Mouse (Mus musculus): ENCODE measurements around the gene Gli3. TPM values are rescaled to one million over a fixed set of nuclear protein-coding genes. Genes with fewer than 3 reads are reported as not detected.

The Gli3 gene
- polyA plus RNA-seq, 1 experiment from 2014 or later = 13.7 TPM

- no peak for ATAC-seq (replicated peaks; ENCODE audit: low FRiP score)
- Histone ChIP-seq H3K4me2 (no peak overlapping the region), H3K4me3 (replicated peaks) (no peak overlapping the region), H3K9ac (no peak overlapping the region), H3K36me3 (peaks cover 4% of the 10 kb centered on the region; the same call in 1 of the 2 replicates), H3K27me3 (no peaks in the 10 kb centered on the region), H3K27ac (no peak overlapping the region), H3K9me3 (replicated peaks) (no peaks in the 10 kb centered on the region), H3K4me1 (peaks cover 5% of the 10 kb centered on the region; the same call in 1 of the 2 replicates)
- 63% methylated on average over 3 of the region's 3 CpGs for WGBS
These were observed 154.4 kb downstream of the Gli3 start for GRCm38 (mm10) chr13:15617423-15617822.

DNA sequence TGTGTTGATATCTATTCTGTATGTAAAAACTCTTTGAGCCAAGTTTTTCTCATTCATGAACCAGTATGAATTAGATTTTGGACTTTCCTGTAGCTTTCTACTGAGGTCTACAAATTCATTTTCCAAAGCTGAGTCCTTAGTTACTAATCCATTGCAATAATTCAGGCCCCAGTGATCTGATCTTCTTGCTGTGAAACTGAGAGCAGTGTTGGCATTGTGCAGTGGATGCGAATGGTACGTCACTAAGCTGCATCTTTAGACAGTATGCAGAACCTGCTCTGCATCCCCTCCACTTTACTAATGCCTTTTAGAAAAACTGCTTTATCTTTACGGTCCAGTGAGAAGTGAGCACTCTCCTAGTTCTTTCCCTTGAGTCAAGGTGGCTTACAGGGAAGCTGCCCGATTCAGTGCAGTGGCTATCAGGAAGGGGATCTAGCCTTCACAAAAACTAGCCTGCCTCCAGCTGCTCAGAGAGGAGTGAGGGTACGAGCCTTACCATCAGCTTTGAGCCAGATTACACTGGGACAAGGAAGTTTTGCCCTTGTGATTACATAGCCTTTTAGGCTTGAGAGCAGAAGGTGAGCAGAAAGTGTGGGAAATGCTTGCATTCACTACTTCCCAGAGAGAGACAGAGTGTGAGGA lies 155.1 kb downstream of the Gli3 start:
- H3K27me3 ChIP-seq = no peaks in the 10 kb centered on the region
- no peaks in the 10 kb centered on the region for H3K9me3 ChIP-seq (replicated peaks)
- H3K4me2 ChIP-seq = no peak overlapping the region
- peaks cover 4% of the 10 kb centered on the region; the same call in 1 of the 2 replicates for H3K36me3 ChIP-seq
- H3K9ac ChIP-seq = no peak overlapping the region
- H3K4me3 ChIP-seq (replicated peaks) = no peak overlapping the region
- 68% methylated on average over 5 of the region's 5 CpGs for WGBS
- H3K27ac ChIP-seq = peak overlapping the region; percentile 59
- ATAC-seq (replicated peaks; ENCODE audit: low FRiP score) = peak; percentile 75; the same call in 1 of the 2 replicates
- H3K4me1 ChIP-seq = peaks cover 5% of the 10 kb centered on the region; the same call in 1 of the 2 replicates

GRCm38 (mm10) chr13:15621009-15621408 lies 158.0 kb downstream of the Gli3 start:
- WGBS = 61% methylated on average over 7 of the region's 7 CpGs
- H3K4me1 ChIP-seq = peaks cover 17% of the 10 kb centered on the region

GRCm38 (mm10) chr13:15624490-15625353 lies 161.7 kb downstream of the Gli3 start:
- H3K27me3 ChIP-seq = no peaks in the 10 kb centered on the region
- H3K4me3 ChIP-seq (replicated peaks) = no peak overlapping the region
- H3K4me2 ChIP-seq = no peak overlapping the region
- H3K9me3 ChIP-seq (replicated peaks) = no peaks in the 10 kb centered on the region
- WGBS = 34% methylated on average over 8 of the region's 8 CpGs
- H3K9ac ChIP-seq = no peak overlapping the region
- 0 out of 2 replicates have a peak, but pooled peaks have one; percentile 52 for ATAC-seq (replicated peaks; ENCODE audit: low FRiP score)
- H3K27ac ChIP-seq = peak overlapping the region; percentile 25; the same call in 1 of the 2 replicates
- peaks cover 17% of the 10 kb centered on the region for H3K4me1 ChIP-seq
- H3K36me3 ChIP-seq = peaks cover 4% of the 10 kb centered on the region; the same call in 1 of the 2 replicates

More at GRCm38 (mm10) chr13:15621009-15621408, 158.0 kb downstream of the Gli3 start:
- no peaks in the 10 kb centered on the region for H3K27me3 ChIP-seq
- peaks cover 4% of the 10 kb centered on the region; the same call in 1 of the 2 replicates for H3K36me3 ChIP-seq
- H3K9me3 ChIP-seq (replicated peaks) = no peaks in the 10 kb centered on the region
- H3K27ac ChIP-seq = no peak overlapping the region
- no peak overlapping the region for H3K9ac ChIP-seq
- no peak; the same call in 1 of the 2 replicates for ATAC-seq (replicated peaks; ENCODE audit: low FRiP score)
- no peak overlapping the region for H3K4me3 ChIP-seq (replicated peaks)
- no peak overlapping the region for H3K4me2 ChIP-seq

- Histone ChIP-seq H3K4me1 (no peaks in the 10 kb centered on the region), H3K27me3 (no peaks in the 10 kb centered on the region), H3K4me2 (no peak overlapping the region), H3K4me3 (replicated peaks) (no peak overlapping the region), H3K9me3 (replicated peaks) (no peaks in the 10 kb centered on the region), H3K27ac (no peak overlapping the region), H3K9ac (no peak overlapping the region), H3K36me3 (peaks cover 21% of the 10 kb centered on the region)
- WGBS = 90% methylated on average over 1 of the region's 1 CpGs
- no peak for ATAC-seq (replicated peaks; ENCODE audit: low FRiP score)
These were observed 178.5 kb downstream of the Gli3 start for GRCm38 (mm10) chr13:15641548-15641947.

DNA sequence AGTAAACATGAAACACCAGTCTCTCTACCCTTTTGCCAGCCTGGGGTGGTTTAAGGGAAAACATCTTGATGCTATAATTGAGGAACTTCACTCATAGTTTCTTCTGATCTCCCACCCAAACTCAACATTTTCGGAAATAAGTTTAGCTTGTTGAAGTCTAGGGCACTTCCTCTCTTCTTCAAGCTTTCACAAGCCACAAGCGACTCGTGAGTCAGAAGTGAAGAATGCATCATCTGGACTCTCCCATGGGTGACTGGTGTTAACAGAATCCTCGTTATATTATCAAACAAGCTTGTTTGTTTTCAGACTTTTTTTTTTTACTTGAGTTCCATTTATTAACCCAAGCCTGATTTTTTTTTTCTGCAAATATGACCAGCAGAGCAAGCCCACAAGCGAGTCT lies 197.5 kb downstream of the Gli3 start:
- WGBS = 80% methylated on average over 5 of the region's 5 CpGs
- Histone ChIP-seq H3K4me3 (replicated peaks) (no peak overlapping the region), H3K27ac (no peak overlapping the region), H3K4me1 (peaks cover 7% of the 10 kb centered on the region; the same call in 1 of the 2 replicates), H3K27me3 (no peaks in the 10 kb centered on the region), H3K9ac (no peak overlapping the region), H3K36me3 (peaks cover 26% of the 10 kb centered on the region), H3K9me3 (replicated peaks) (no peaks in the 10 kb centered on the region), H3K4me2 (no peak overlapping the region)
- no peak for ATAC-seq (replicated peaks; ENCODE audit: low FRiP score)

DNA sequence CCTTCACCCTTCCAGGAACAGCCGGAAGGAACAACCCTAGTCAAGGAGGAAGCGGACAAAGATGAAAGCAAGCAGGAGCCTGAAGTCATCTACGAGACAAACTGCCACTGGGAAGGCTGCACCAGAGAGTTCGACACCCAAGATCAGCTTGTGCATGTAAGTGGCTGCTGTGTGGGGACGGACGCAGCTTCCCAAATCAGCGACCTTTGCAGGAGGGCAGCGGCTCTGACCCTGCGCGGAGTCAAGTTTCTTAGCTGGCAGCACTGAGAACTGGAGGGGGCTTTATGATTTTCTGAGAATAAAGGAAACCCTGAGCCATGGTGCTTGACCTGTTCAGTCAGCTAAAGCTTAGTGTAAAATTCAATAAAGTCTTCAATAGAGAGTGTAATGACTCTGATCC lies 199.3 kb downstream of the Gli3 start:
- Histone ChIP-seq H3K36me3 (peaks cover 26% of the 10 kb centered on the region), H3K9ac (no peak overlapping the region), H3K9me3 (replicated peaks) (no peaks in the 10 kb centered on the region), H3K4me2 (no peak overlapping the region), H3K27me3 (no peaks in the 10 kb centered on the region), H3K27ac (no peak overlapping the region), H3K4me1 (peaks cover 11% of the 10 kb centered on the region; the same call in 1 of the 2 replicates), H3K4me3 (replicated peaks) (no peak overlapping the region)
- 26% methylated on average over 10 of the region's 10 CpGs for WGBS
- ATAC-seq (replicated peaks; ENCODE audit: low FRiP score) = 0 out of 2 replicates have a peak, but pooled peaks have one; percentile 33

DNA sequence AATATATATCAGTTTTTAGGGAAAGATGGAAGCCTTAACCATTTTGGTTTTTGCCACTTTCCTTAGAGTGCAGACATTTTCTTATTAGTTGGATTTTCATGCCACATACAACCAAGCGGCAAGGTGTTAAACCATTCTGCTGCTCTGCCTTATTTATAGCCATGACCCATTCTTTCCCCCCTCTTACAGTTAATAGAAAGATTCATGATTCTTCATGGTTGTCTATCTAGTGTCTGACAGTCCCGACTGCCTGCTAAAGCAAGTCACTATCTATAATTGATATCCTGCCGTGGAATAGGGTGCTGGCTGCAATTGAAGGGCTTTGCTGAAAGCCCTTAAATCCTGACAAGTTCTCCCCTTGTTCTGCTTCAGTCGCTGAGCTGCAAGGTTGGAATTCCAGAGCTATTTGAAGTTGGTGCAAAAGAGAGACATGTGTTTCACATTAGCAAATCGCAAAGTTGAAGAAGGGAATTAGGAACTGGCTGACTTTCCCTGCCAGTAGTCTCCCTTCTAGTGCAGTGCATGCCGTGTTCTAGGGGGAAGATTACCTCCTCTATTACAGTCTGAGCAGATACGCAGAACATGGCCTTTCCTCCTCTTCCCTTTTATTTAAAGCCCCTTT lies 201.7 kb downstream of the Gli3 start:
- H3K4me2 ChIP-seq = no peak overlapping the region
- H3K27me3 ChIP-seq = no peaks in the 10 kb centered on the region
- WGBS = 27% methylated on average over 7 of the region's 7 CpGs
- no peak overlapping the region for H3K4me3 ChIP-seq (replicated peaks)
- peaks cover 11% of the 10 kb centered on the region; the same call in 1 of the 2 replicates for H3K4me1 ChIP-seq
- no peaks in the 10 kb centered on the region for H3K9me3 ChIP-seq (replicated peaks)
- H3K36me3 ChIP-seq = peaks cover 23% of the 10 kb centered on the region
- ATAC-seq (replicated peaks; ENCODE audit: low FRiP score) = 0 out of 2 replicates have a peak, but pooled peaks have one; percentile 26
- no peak overlapping the region for H3K27ac ChIP-seq
- no peak overlapping the region for H3K9ac ChIP-seq

GRCm38 (mm10) chr13:15665514-15665913 lies 202.5 kb downstream of the Gli3 start:
- peak; percentile 54; the same call in 1 of the 2 replicates for ATAC-seq (replicated peaks; ENCODE audit: low FRiP score)

DNA sequence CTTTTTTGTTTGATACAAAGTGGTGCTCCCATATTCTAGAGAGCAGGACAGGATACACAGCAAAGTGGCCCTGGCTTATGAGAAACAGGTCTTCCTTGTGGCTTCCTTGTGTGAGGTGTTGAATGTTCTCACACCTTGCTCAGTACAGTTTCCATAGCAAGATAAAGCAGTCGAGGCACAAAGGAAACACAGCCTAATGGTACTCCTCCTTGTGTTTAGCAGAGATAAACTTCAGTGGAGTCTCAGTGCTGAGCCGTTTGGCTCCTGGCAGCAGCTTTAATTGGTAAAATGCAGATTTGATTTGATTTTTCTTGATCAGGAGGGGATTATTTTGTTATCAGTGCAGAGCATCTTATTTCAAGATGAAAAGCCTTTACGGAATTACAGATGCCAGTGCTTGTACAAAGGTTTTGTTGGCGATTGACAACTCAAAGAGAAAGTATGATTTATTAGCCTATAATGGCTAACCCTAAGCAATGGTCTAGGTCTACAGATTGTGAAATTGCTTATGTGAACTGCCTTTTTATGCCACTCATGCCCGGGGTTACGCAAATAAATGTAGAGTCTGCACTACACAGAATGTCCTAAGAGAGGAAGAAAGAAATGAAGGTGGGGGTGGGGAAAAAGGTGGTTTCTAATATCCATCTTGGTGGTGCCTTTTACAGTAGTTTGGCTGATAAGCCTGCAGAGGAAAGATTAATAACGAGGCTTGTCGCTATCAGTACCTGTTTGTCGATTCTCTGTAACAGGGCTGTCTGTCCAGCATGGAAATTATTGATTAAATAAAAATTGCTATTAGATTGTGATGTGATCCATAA lies 207.3 kb downstream of the Gli3 start:
- Histone ChIP-seq H3K27ac (no peak overlapping the region), H3K4me3 (replicated peaks) (no peak overlapping the region), H3K9ac (no peak overlapping the region), H3K27me3 (no peaks in the 10 kb centered on the region), H3K4me2 (no peak overlapping the region), H3K9me3 (replicated peaks) (no peaks in the 10 kb centered on the region), H3K36me3 (no peaks in the 10 kb centered on the region), H3K4me1 (peaks cover 10% of the 10 kb centered on the region)
- no peak for ATAC-seq (replicated peaks; ENCODE audit: low FRiP score)
- 71% methylated on average over 9 of the region's 9 CpGs for WGBS

More at GRCm38 (mm10) chr13:15665514-15665913, 202.5 kb downstream of the Gli3 start:
- H3K9ac ChIP-seq = no peak overlapping the region
- H3K36me3 ChIP-seq = peaks cover 15% of the 10 kb centered on the region
- no peak overlapping the region for H3K4me3 ChIP-seq (replicated peaks)
- WGBS = 78% methylated on average over 8 of the region's 8 CpGs
- peaks cover 11% of the 10 kb centered on the region for H3K4me1 ChIP-seq
- no peaks in the 10 kb centered on the region for H3K27me3 ChIP-seq
- no peaks in the 10 kb centered on the region for H3K9me3 ChIP-seq (replicated peaks)
- no peak overlapping the region for H3K4me2 ChIP-seq
- H3K27ac ChIP-seq = no peak overlapping the region

- 40% methylated on average over 4 of the region's 4 CpGs for WGBS
- Histone ChIP-seq H3K27ac (no peak overlapping the region), H3K36me3 (no peaks in the 10 kb centered on the region), H3K9me3 (replicated peaks) (no peaks in the 10 kb centered on the region), H3K4me2 (no peak overlapping the region), H3K4me3 (replicated peaks) (no peak overlapping the region), H3K27me3 (no peaks in the 10 kb centered on the region), H3K9ac (no peak overlapping the region), H3K4me1 (peaks cover 6% of the 10 kb centered on the region; the same call in 1 of the 2 replicates)
- no peak for ATAC-seq (replicated peaks; ENCODE audit: low FRiP score)
These were observed 207.9 kb downstream of the Gli3 start for GRCm38 (mm10) chr13:15670962-15671313.

Data from kidney, embryonic 15.5 days (tissue).